Mouse (Mus musculus) forebrain, embryonic 16.5 days (tissue): ENCODE results near the gene Ift122. TPM values are rescaled to one million over a fixed set of nuclear protein-coding genes. Genes with fewer than 3 reads are reported as not detected.

ENCODE experiments used
- ATAC-seq: fragments of 200-750 bp; cut with Nextera tagmentation; 2 replicates; pipeline ENCODE4 v1.8.0; 2017; ENCODE audit warnings: mild to moderate bottlenecking, moderate library complexity
- H3K27ac ChIP-seq: fragments of 300-500 bp; sonication (generic); 2 replicates; pipeline ENCODE4 v1.5.1; 2014; ENCODE audit warnings: low read length, control low read depth
- H3K27me3 ChIP-seq: fragments of 300-500 bp; sonication (generic); replicated peaks from 2 replicates; pipeline ENCODE4 v1.6.1; 2014; ENCODE audit warnings: low read length; ENCODE audit not compliant: control insufficient read depth, insufficient read depth
- H3K36me3 ChIP-seq: fragments of 300-500 bp; sonication (generic); 2 replicates; pipeline ENCODE4 v1.6.1; 2014; ENCODE audit not compliant: control insufficient read depth, insufficient read depth
- H3K4me1 ChIP-seq: fragments of 300-500 bp; sonication (generic); replicated peaks from 2 replicates; pipeline ENCODE4 v1.6.1; 2014; ENCODE audit warnings: low read length; ENCODE audit not compliant: control insufficient read depth, insufficient read depth
- H3K4me2 ChIP-seq: fragments of 300-500 bp; sonication (generic); 2 replicates; pipeline ENCODE4 v1.6.1; 2014; ENCODE audit warnings: mild to moderate bottlenecking, low read length, control low read depth
- H3K4me3 ChIP-seq: fragments of 300-500 bp; sonication (generic); replicated peaks from 2 replicates; pipeline ENCODE4 v1.5.1; 2014; ENCODE audit warnings: mild to moderate bottlenecking, low read length, control low read depth
- H3K9ac ChIP-seq: fragments of 300-500 bp; sonication (generic); replicated peaks from 2 replicates; pipeline ENCODE4 v1.6.1; 2014; ENCODE audit warnings: low read depth, low read length, control low read depth
- H3K9me3 ChIP-seq: fragments of 300-500 bp; sonication (generic); 2 replicates; pipeline ENCODE4 v1.6.1; 2016; ENCODE audit warnings: low read length; ENCODE audit not compliant: control insufficient read depth
- WGBS: fragments of 180-500 bp; shearing (Covaris S2); extraction: QIAGEN DNeasy Blood & Tissue Kit; methylation state at CpG from one replicate; pipeline ENCODE4 v1.1.7; 2014; 5-methylcytosine and 5-hydroxymethylcytosine counted together
- polyA plus RNA-seq: library from polyadenylated mRNA; unstranded; fragments of >200 nt; fragmentation: Nextera tagmentation; extraction: Ambion mirVana; gene quantifications from 2 replicates; pipeline ENCODE4 v1.2.1, GENCODE M21; 2015

Ift122 gene
- polyA plus RNA-seq, 1 experiment from 2014 or later: 32.7 TPM

GRCm38 (mm10) chr6:115967291-115967880, 114.1 kb downstream of the Ift122 start:
- no peak overlapping the region for H3K4me3 ChIP-seq
- H3K9me3 ChIP-seq: no peaks in the 10 kb centered on the region
- no peak overlapping the region for H3K4me2 ChIP-seq
- ATAC-seq: no peak
- H3K4me1 ChIP-seq: peaks cover 11% of the 10 kb centered on the region
- WGBS: 87% methylated on average over 15 of the region's 15 CpGs
- H3K27ac ChIP-seq: no peak overlapping the region
- H3K36me3 ChIP-seq: no peaks in the 10 kb centered on the region
- no peaks in the 10 kb centered on the region for H3K27me3 ChIP-seq
- H3K9ac ChIP-seq: no peak overlapping the region

- H3K4me1 ChIP-seq: peaks cover 11% of the 10 kb centered on the region
- H3K27ac ChIP-seq: no peak overlapping the region
- H3K27me3 ChIP-seq: no peaks in the 10 kb centered on the region
- 85% methylated on average over 5 of the region's 5 CpGs for WGBS
- no peak overlapping the region for H3K4me3 ChIP-seq
- no peaks in the 10 kb centered on the region for H3K9me3 ChIP-seq
- H3K36me3 ChIP-seq: no peaks in the 10 kb centered on the region
- H3K4me2 ChIP-seq: no peak overlapping the region
- ATAC-seq: no peak
- no peak overlapping the region for H3K9ac ChIP-seq
Observed at GRCm38 (mm10) chr6:115968086-115968485, 114.8 kb downstream of the Ift122 start.

- Histone ChIP-seq H3K4me2 (no peak overlapping the region), H3K9me3 (no peaks in the 10 kb centered on the region), H3K4me3 (no peak overlapping the region), H3K4me1 (peaks cover 11% of the 10 kb centered on the region), H3K27me3 (no peaks in the 10 kb centered on the region), H3K36me3 (no peaks in the 10 kb centered on the region), H3K27ac (no peak overlapping the region), H3K9ac (no peak overlapping the region)
- no peak for ATAC-seq
- WGBS: 73% methylated on average over 6 of the region's 6 CpGs
Observed at GRCm38 (mm10) chr6:115968700-115969099, 115.4 kb downstream of the Ift122 start.

GRCm38 (mm10) chr6:115969103-115969502, 115.8 kb downstream of the Ift122 start:
- Histone ChIP-seq H3K4me3 (no peak overlapping the region), H3K36me3 (no peaks in the 10 kb centered on the region), H3K27ac (no peak overlapping the region), H3K4me2 (no peak overlapping the region), H3K9ac (no peak overlapping the region), H3K4me1 (peaks cover 15% of the 10 kb centered on the region), H3K9me3 (no peaks in the 10 kb centered on the region), H3K27me3 (no peaks in the 10 kb centered on the region)
- ATAC-seq: no peak
- 68% methylated on average over 9 of the region's 9 CpGs for WGBS

DNA sequence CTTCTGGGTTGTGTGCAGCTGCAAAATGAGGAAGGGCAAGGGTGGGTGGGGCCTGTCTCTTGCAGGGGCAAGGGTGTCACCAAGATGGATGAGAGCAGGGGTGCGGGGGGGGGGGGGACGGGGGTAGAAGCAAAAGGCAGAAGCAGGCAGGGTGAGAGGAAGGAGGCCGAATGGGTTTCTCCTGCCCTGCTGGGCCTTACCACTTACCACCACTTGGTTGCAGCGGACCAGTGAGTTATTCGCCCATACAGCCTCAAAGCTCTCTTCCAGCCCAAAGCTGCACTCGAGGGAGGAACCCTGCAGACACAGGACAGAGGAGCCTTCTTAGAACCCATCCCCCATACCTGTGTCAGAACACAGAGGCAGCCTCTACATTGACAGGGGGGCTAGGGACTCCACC, 116.7 kb downstream of the Ift122 start:
- ATAC-seq: no peak
- H3K27ac ChIP-seq: no peak overlapping the region
- no peaks in the 10 kb centered on the region for H3K27me3 ChIP-seq
- H3K4me1 ChIP-seq: peaks cover 18% of the 10 kb centered on the region
- no peak overlapping the region for H3K4me3 ChIP-seq
- no peak overlapping the region for H3K4me2 ChIP-seq
- no peaks in the 10 kb centered on the region for H3K36me3 ChIP-seq
- 66% methylated on average over 4 of the region's 6 CpGs for WGBS
- H3K9ac ChIP-seq: no peak overlapping the region
- H3K9me3 ChIP-seq: no peaks in the 10 kb centered on the region

DNA sequence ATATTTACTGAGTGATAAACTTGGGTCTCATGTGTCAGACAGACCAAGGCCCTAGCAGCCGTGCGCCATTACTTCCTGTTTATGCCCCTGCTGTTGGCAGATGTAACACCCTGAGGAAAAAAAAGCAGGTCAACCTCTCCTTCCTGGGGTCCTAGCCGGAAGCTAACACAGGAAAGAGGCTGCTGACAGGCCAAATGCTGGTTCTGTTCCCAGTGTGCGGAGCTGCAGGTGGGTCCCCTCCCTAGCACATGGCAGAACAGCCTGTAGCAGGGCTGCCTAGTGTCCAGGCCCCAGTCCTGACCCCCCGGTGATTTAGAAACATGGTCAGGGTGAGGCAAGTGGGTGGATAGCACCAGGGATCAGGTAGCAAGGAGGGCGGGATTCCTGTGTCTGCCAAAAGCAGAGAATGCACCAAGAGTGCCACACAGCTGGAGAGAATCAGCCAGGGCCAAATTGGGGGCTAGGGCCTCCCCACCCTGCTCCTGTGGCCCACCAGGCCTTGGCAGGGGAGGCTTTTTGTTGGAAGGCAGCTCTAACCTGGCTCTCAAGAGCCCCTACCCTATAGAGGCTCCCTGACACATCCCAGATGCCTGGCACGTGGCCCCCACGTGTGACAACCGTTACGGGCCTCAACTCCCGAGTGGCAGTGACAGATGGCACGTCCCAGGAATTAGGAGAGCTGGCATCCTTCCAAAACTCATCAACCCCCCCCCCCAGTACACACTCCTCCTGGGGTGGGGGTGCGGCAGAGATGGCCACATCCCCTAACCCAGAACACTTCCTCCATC, 118.2 kb downstream of the Ift122 start:
- H3K9ac ChIP-seq: no peak overlapping the region
- 40% methylated on average over 13 of the region's 13 CpGs for WGBS
- H3K27me3 ChIP-seq: no peaks in the 10 kb centered on the region
- no peaks in the 10 kb centered on the region for H3K9me3 ChIP-seq
- no peaks in the 10 kb centered on the region for H3K36me3 ChIP-seq
- no peak overlapping the region for H3K4me3 ChIP-seq
- H3K4me1 ChIP-seq: peaks cover 18% of the 10 kb centered on the region
- H3K4me2 ChIP-seq: no peak overlapping the region
- ATAC-seq: peak; percentile 54; the same call in 1 of the 2 replicates
- H3K27ac ChIP-seq: no peak overlapping the region

DNA sequence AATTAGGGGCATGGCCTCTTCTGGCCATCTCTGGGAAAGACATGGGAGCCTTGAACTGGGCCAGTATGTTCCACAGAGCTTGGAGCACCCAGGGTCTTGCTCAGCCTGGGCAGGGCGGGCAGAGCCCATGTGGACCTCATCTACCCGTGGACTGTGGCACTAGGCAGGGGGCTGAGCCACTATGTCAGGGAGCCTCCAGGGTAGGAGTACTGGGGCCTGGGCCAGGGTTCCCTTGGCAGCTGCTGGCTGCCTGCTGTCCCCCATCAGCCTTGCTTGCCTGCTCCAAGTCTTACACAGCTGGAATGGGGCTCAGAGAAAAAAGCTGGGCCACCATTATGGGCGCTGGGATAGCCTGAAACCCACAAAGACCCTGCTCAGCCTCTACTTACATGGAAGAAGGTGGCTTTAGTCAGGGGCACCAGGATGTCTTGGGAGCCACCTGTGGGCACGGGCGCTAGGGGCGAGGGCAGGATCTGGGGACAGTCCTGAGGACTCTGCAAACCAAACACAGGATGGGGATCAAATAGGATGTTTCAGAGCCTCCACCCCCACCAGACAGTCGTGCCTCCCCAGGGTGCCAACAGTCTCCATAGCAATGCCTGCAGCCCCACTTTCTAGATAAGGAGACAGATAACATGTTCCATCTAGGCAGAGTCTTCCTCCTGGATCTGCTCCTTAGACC, 119.0 kb downstream of the Ift122 start:
- H3K27ac ChIP-seq: no peak overlapping the region; the same call in 1 of the 2 replicates
- H3K4me1 ChIP-seq: peaks cover 18% of the 10 kb centered on the region
- WGBS: 76% methylated on average over 7 of the region's 7 CpGs
- H3K4me3 ChIP-seq: no peak overlapping the region
- peak; percentile 34 for ATAC-seq
- H3K36me3 ChIP-seq: no peaks in the 10 kb centered on the region
- no peak overlapping the region for H3K4me2 ChIP-seq
- no peaks in the 10 kb centered on the region for H3K9me3 ChIP-seq
- H3K9ac ChIP-seq: no peak overlapping the region
- no peaks in the 10 kb centered on the region for H3K27me3 ChIP-seq

DNA sequence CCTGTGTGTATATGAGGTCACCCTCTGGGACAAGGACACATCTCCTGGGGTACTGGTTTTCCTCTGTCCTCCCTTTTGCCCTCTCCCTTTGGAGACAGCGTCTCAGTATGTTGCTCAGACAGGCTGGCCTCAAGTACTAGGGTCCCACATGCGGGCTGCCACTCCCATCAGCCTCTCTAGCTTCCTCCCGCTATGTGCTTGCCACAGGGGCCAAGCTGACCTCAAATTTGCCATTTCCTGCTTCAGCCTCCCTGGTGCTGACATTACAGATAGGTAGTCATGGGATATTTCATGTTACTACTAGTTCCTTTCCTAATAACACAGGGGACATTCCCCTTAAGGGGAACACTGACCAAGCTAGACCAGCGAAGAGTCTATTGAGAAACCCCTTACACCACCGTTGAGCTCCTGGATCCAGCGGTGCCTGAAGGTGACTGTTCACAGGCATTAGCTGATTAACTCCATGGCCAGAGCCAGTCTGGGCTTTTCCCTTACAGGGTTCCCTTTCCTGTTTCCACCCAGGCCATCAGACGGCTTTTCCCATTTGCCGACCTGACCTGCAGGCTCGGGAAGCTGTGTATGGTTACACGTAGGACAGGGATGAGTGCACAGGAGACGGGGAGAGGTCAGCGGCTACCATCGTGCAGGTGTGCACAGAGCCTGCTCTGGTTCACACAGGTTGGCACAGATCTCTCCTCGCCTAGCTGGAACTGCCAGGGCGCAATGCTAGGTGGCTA, 120.0 kb downstream of the Ift122 start:
- Histone ChIP-seq H3K27ac (no peak overlapping the region), H3K4me3 (no peak overlapping the region), H3K9ac (no peak overlapping the region), H3K36me3 (no peaks in the 10 kb centered on the region), H3K27me3 (no peaks in the 10 kb centered on the region), H3K4me2 (no peak overlapping the region), H3K9me3 (no peaks in the 10 kb centered on the region), H3K4me1 (peaks cover 18% of the 10 kb centered on the region)
- ATAC-seq: no peak
- WGBS: 89% methylated on average over 15 of the region's 15 CpGs
